Mouse (Mus musculus) kidney, adult 2 months (tissue): ENCODE data around the gene Hoxb4. TPM values are rescaled to one million over a fixed set of nuclear protein-coding genes. Genes with fewer than 3 reads are reported as not detected.

Experiments used
- DNase-seq: peaks from one replicate; pipeline ENCODE4 v3.0.0; 2021
- H3K27ac ChIP-seq: fragments of 200-500 bp; 2 replicates; pipeline ENCODE4 v1.5.1; 2012; ENCODE audit warnings: low read depth, low read length, control low read depth, inconsistent platforms; ENCODE audit not compliant: insufficient read depth
- H3K27me3 ChIP-seq: fragments of 200-500 bp; replicated peaks from 2 replicates; pipeline ENCODE4 v1.6.1; 2012; ENCODE audit warnings: mild to moderate bottlenecking, moderate library complexity, low read length, inconsistent platforms; ENCODE audit not compliant: control insufficient read depth, insufficient read depth
- H3K36me3 ChIP-seq: fragments of 200-500 bp; 2 replicates; pipeline ENCODE4 v1.6.1; 2012; ENCODE audit warnings: mild to moderate bottlenecking, moderate library complexity, low read length, inconsistent platforms; ENCODE audit not compliant: control insufficient read depth, insufficient read depth
- H3K4me1 ChIP-seq: fragments of 200-500 bp; 2 replicates; pipeline ENCODE4 v1.6.1; 2011; ENCODE audit warnings: low read length; ENCODE audit not compliant: control insufficient read depth, insufficient read depth
- H3K4me3 ChIP-seq: fragments of 200-500 bp; 2 replicates; pipeline ENCODE4 v1.5.1; 2011; ENCODE audit warnings: mild to moderate bottlenecking, low read depth, low read length, control low read depth; ENCODE audit not compliant: insufficient read depth
- CTCF ChIP-seq: fragments of 200-500 bp; conservative IDR thresholded peaks from 2 replicates; pipeline ENCODE4 v1.5.1; 2011; ENCODE audit warnings: low read depth, mild to moderate bottlenecking, control low read depth, low read length, moderate library complexity, mixed read lengths; ENCODE audit not compliant: insufficient read depth, insufficient read length
- POLR2A ChIP-seq: fragments of 200-500 bp; IDR thresholded peaks from one replicate; pipeline ENCODE4 v1.6.1; 2011; ENCODE audit warnings: low read depth, low read length, control low read depth
- WGBS: fragments of 180-500 bp; shearing (Covaris S2); methylation state at CpG from one replicate; pipeline ENCODE4 v1.1.7; 2018; 5-methylcytosine and 5-hydroxymethylcytosine counted together
- polyA plus RNA-seq: library from polyadenylated mRNA; depleted of rRNA; stranded (reverse); fragments of >200 nt; gene quantifications from 2 replicates; pipeline ENCODE4 v1.2.3, GENCODE M21; 2012

Gene Hoxb4
- polyA plus RNA-seq, 1 experiment: 12.6 TPM

GRCm38 (mm10) chr11:96343206-96343745 lies 25.2 kb downstream of the Hoxb4 start:
- H3K4me3 ChIP-seq: no peak overlapping the region
- peak overlapping the region; percentile 68 for H3K27ac ChIP-seq
- TF ChIP-seq CTCF (no peak), POLR2A (no peak)
- no peaks in the 10 kb centered on the region for H3K36me3 ChIP-seq
- 53% methylated on average over 2 of the region's 2 CpGs for WGBS
- peaks cover 28% of the 10 kb centered on the region for H3K4me1 ChIP-seq
- peak; percentile 38 for DNase-seq
- H3K27me3 ChIP-seq: no peaks in the 10 kb centered on the region

GRCm38 (mm10) chr11:96344061-96344877 lies 26.2 kb downstream of the Hoxb4 start:
- peak; percentile 61 for DNase-seq
- TF ChIP-seq POLR2A (no peak), CTCF (no peak)
- H3K4me3 ChIP-seq: 0 out of 2 replicates have a peak overlapping the region, but pooled peaks have one; percentile 1
- no peaks in the 10 kb centered on the region for H3K27me3 ChIP-seq
- H3K36me3 ChIP-seq: no peaks in the 10 kb centered on the region
- peak overlapping the region; percentile 62 for H3K27ac ChIP-seq
- 36% methylated on average over 40 of the region's 40 CpGs for WGBS
- peaks cover 24% of the 10 kb centered on the region for H3K4me1 ChIP-seq

GRCm38 (mm10) chr11:96344878-96345159 lies 26.8 kb downstream of the Hoxb4 start:
- Histone ChIP-seq H3K4me3 (no peak overlapping the region), H3K27me3 (no peaks in the 10 kb centered on the region), H3K36me3 (no peaks in the 10 kb centered on the region), H3K4me1 (peaks cover 20% of the 10 kb centered on the region), H3K27ac (peak overlapping the region; percentile 62; the same call in 1 of the 2 replicates)
- 25% methylated on average over 6 of the region's 6 CpGs for WGBS
- DNase-seq: no peak
- no peak for TF ChIP-seq CTCF
- TF ChIP-seq POLR2A: no peak

- no peaks in the 10 kb centered on the region for H3K27me3 ChIP-seq
- H3K4me1 ChIP-seq: peaks cover 19% of the 10 kb centered on the region
- H3K27ac ChIP-seq: peak overlapping the region; percentile 89
- H3K4me3 ChIP-seq: peak overlapping the region; percentile 45
- no peak for TF ChIP-seq POLR2A
- no peaks in the 10 kb centered on the region for H3K36me3 ChIP-seq
- 36% methylated on average over 56 of the region's 56 CpGs for WGBS
- DNase-seq: peak; percentile 56
These were observed 27.3 kb downstream of the Hoxb4 start for GRCm38 (mm10) chr11:96345220-96345892.

- TF ChIP-seq POLR2A (no peak), CTCF (no peak)
- 35% methylated on average over 45 of the region's 45 CpGs for WGBS
- H3K36me3 ChIP-seq: no peaks in the 10 kb centered on the region
- DNase-seq: peak; percentile 79
- H3K4me3 ChIP-seq: peak overlapping the region; percentile 45
- H3K4me1 ChIP-seq: peaks cover 24% of the 10 kb centered on the region
- no peaks in the 10 kb centered on the region for H3K27me3 ChIP-seq
- peak overlapping the region; percentile 89 for H3K27ac ChIP-seq
These were observed 28.1 kb downstream of the Hoxb4 start for GRCm38 (mm10) chr11:96345893-96346806.

GRCm38 (mm10) chr11:96346916-96347520 lies 29.0 kb downstream of the Hoxb4 start:
- no peak for TF ChIP-seq CTCF
- TF ChIP-seq POLR2A: no peak
- Histone ChIP-seq H3K27me3 (no peaks in the 10 kb centered on the region), H3K4me1 (peaks cover 27% of the 10 kb centered on the region), H3K4me3 (no peak overlapping the region), H3K36me3 (no peaks in the 10 kb centered on the region), H3K27ac (peak overlapping the region; percentile 89; the same call in 1 of the 2 replicates)
- 34% methylated on average over 5 of the region's 5 CpGs for WGBS
- DNase-seq: peak; percentile 76
